ENCODE assay signal across 27 mouse cellular contexts in the genomic region with DNA sequence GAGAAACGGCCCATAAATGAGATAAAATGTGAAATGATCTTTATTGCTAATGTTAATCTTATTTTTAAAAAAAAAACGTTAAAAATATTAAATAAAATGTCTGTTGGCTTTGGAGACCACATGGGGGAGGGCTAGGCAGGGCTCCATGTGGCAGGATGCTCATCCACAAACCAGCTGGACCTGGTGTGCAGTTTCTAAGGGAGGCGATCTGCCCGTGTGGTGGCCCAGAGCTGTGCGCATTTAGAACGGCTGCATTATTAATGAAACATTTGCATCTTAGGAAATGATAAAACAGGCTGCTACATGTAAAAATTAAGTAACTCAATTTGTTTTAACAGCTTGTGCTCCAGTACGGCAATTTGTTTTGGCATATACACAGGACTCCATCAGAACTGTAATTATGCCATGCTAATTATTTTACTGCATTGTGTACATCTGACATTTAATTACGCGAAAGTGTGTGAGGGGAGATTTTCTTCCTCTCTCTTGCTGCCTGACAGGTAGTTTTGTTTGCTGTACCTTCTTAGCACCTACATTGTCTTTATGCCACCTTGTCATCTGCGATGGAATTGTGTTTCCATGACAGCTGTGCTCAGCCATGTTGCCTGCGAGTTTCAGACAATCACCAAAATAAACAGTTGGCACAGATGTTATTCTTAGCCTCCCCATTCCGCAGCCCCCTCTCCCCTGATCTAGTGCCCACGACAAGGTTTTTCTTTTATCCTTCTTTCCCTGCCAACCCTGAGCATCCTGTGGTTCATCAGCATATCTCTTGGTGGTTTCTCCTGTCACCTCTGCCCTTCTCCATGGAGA.
A peak's percentile ranks its signal among the peaks of the same experiment; 100 is the strongest.
DNase-seq lines count a peak whose midpoint lies in the region; ATAC-seq lines count a peak whose summit lies in the region.
"Had no signal": no experiment of that assay in that cellular context is flagged by ENCODE, and none has a peak within 500 bp of the region (broad histone marks: within the 10 kb centered on the region; RNA-seq: fewer than 3 reads in every experiment).

No protein-coding gene starts in this region.

- no peak overlapping the region for H3K4me2 ChIP-seq in hindbrain, embryonic 14.5 days (replicated peaks)
- H3K4me2 ChIP-seq in hindbrain, embryonic 13.5 days = no peak overlapping the region
- no peak overlapping the region for H3K4me2 ChIP-seq in neural tube, embryonic 14.5 days (ENCODE audit: low read depth, low read length)
- H3K4me2 ChIP-seq: heart, embryonic 13.5 days; liver, embryonic 12.5 days; midbrain, embryonic 13.5 days; neural tube, embryonic 12.5 days had no signal

- H3K9me3 ChIP-seq in hindbrain, embryonic 14.5 days (ENCODE audit: control insufficient read depth, low read length) = no peaks in the 10 kb centered on the region
- H3K9me3 ChIP-seq in hindbrain, embryonic 13.5 days = no peaks in the 10 kb centered on the region
- no peaks in the 10 kb centered on the region for H3K9me3 ChIP-seq in neural tube, embryonic 14.5 days (ENCODE audit: control insufficient read depth, low read length)
- H3K9me3 ChIP-seq: heart, embryonic 13.5 days; liver, embryonic 12.5 days; midbrain, embryonic 13.5 days; neural tube, embryonic 12.5 days had no signal

- WGBS in hindbrain, embryonic 14.5 days = 45% methylated on average over 13 of the region's 13 CpGs
- WGBS in hindbrain, embryonic 13.5 days = 60% methylated on average over 13 of the region's 13 CpGs
- 57% methylated on average over 13 of the region's 13 CpGs for WGBS in neural tube, embryonic 14.5 days

- peaks cover 11% of the 10 kb centered on the region for H3K27me3 ChIP-seq in hindbrain, embryonic 14.5 days (ENCODE audit: control insufficient read depth, insufficient read depth, low read length)
- peaks cover 43% of the 10 kb centered on the region for H3K27me3 ChIP-seq in hindbrain, embryonic 13.5 days
- peaks cover 2% of the 10 kb centered on the region; the same call in 1 of the 2 replicates for H3K27me3 ChIP-seq in neural tube, embryonic 14.5 days (ENCODE audit: control insufficient read depth, insufficient read depth, low read length)
- H3K27me3 ChIP-seq: heart, embryonic 13.5 days; liver, embryonic 12.5 days; megakaryocyte, embryonic 14.5 days had no signal

- H3K27ac ChIP-seq in hindbrain, embryonic 14.5 days = no peak overlapping the region
- no peak overlapping the region for H3K27ac ChIP-seq in hindbrain, embryonic 13.5 days
- H3K27ac ChIP-seq in neural tube, embryonic 14.5 days (ENCODE audit: low read depth, low read length) = no peak overlapping the region
- H3K27ac ChIP-seq: gastrocnemius, adult 2 months; heart, embryonic 13.5 days; liver, embryonic 12.5 days; midbrain, embryonic 13.5 days; neural tube, embryonic 12.5 days had no signal

- peaks cover 17% of the 10 kb centered on the region for H3K4me1 ChIP-seq in hindbrain, embryonic 14.5 days (replicated peaks; ENCODE audit: control insufficient read depth, insufficient read depth, low read length)
- peaks cover 36% of the 10 kb centered on the region for H3K4me1 ChIP-seq in hindbrain, embryonic 13.5 days (replicated peaks)
- H3K4me1 ChIP-seq in neural tube, embryonic 14.5 days (ENCODE audit: control insufficient read depth, insufficient read depth, low read length) = peaks cover 13% of the 10 kb centered on the region; the same call in 1 of the 2 replicates
- H3K4me1 ChIP-seq: liver, embryonic 12.5 days; megakaryocyte, embryonic 14.5 days had no signal

- peak; percentile 45 for DNase-seq in hindbrain, embryonic 14.5 days (ENCODE audit: low spot score)
- DNase-seq in layer of hippocampus, adult 9-11 months = peak; percentile 69
- no peak for DNase-seq in layer of hippocampus, adult 11-12 months (ENCODE audit: low spot score)
- DNase-seq in neural tube, embryonic 10.5 days (ENCODE audit: extremely low spot score, low spot score) = no peak
- no peak for DNase-seq in lung, postnatal 25 days (ENCODE audit: low spot score)
- DNase-seq: adrenal gland, postnatal 25 days; B cell, adult 2 months; cerebellum, adult 2 months; gastrocnemius, adult 2 months; gastrocnemius, postnatal 36 days; heart, postnatal 10 days; kidney, adult 11 months; kidney, postnatal 14 days; left cerebral cortex, postnatal 4 days; liver, postnatal 0 days; lung, postnatal 4 days; retina, postnatal 1 day; right cerebral cortex, postnatal 14 days; thymus, postnatal 4 days had no signal

- H3K36me3 ChIP-seq in hindbrain, embryonic 14.5 days (replicated peaks; ENCODE audit: control insufficient read depth, insufficient read depth) = no peaks in the 10 kb centered on the region
- H3K36me3 ChIP-seq in hindbrain, embryonic 13.5 days = no peaks in the 10 kb centered on the region
- no peaks in the 10 kb centered on the region for H3K36me3 ChIP-seq in neural tube, embryonic 14.5 days (ENCODE audit: control insufficient read depth, insufficient read depth, low read length)
- H3K36me3 ChIP-seq: heart, embryonic 13.5 days; liver, embryonic 12.5 days; midbrain, embryonic 13.5 days; neural tube, embryonic 12.5 days had no signal

- ATAC-seq in hindbrain, embryonic 14.5 days (ENCODE audit: low FRiP score) = no peak
- no peak for ATAC-seq in hindbrain, embryonic 13.5 days (ENCODE audit: low FRiP score)
- ATAC-seq in neural tube, embryonic 14.5 days (ENCODE audit: low read depth) = peak; percentile 25; the same call in 1 of the 2 replicates
- ATAC-seq: inflammation-experienced regulatory T-cells, adult 6 months; liver, embryonic 12.5 days; liver, postnatal 0 days; midbrain, embryonic 13.5 days had no signal

- no peak overlapping the region for H3K4me3 ChIP-seq in hindbrain, embryonic 14.5 days (replicated peaks; ENCODE audit: low read length)
- no peak overlapping the region for H3K4me3 ChIP-seq in hindbrain, embryonic 13.5 days
- H3K4me3 ChIP-seq in neural tube, embryonic 14.5 days (ENCODE audit: low read depth, low read length) = no peak overlapping the region
- H3K4me3 ChIP-seq: gastrocnemius, adult 2 months; heart, embryonic 13.5 days; liver, embryonic 12.5 days; megakaryocyte, embryonic 14.5 days; midbrain, embryonic 13.5 days; neural tube, embryonic 12.5 days had no signal

- no peak overlapping the region for H3K9ac ChIP-seq in hindbrain, embryonic 14.5 days
- no peak overlapping the region for H3K9ac ChIP-seq in hindbrain, embryonic 13.5 days
- no peak overlapping the region for H3K9ac ChIP-seq in neural tube, embryonic 14.5 days (replicated peaks; ENCODE audit: low read depth, low read length)
- H3K9ac ChIP-seq: heart, embryonic 13.5 days; liver, embryonic 12.5 days; liver, postnatal 0 days; midbrain, embryonic 13.5 days; neural tube, embryonic 12.5 days had no signal

Comparison
In these comparisons a context has a peak if more than half of its experiments do, and no peak if none do; other contexts are left out.
1. DNase-seq: peak in hindbrain, embryonic 14.5 days (single experiment) and layer of hippocampus, adult 9-11 months (single experiment); none in layer of hippocampus, adult 11-12 months (single experiment), neural tube, embryonic 10.5 days (single experiment) and lung, postnatal 25 days (single experiment).